Mouse (Mus musculus): ENCODE data around the gene Erc1. TPM values are rescaled to one million over a fixed set of nuclear protein-coding genes. Genes with fewer than 3 reads are reported as not detected.

Erc1 gene
- total RNA-seq, 2 experiments from 2014 or later = 21.8 to 29.1 TPM

GRCm38 (mm10) chr6:119543803-119544517 lies 304.0 kb downstream of the Erc1 start, which contains the start of gene Wnt5b:
Gene Wnt5b (minus strand): TSS chr6:119544347.
- ATAC-seq (replicated peaks; ENCODE audit: low FRiP score, poor library complexity, severe bottlenecking) = no peak

GRCm38 (mm10) chr6:119543456-119543802 lies 304.5 kb downstream of the Erc1 start:
- ATAC-seq (replicated peaks; ENCODE audit: low FRiP score, poor library complexity, severe bottlenecking) = no peak

- no peak for ATAC-seq (replicated peaks; ENCODE audit: low FRiP score, poor library complexity, severe bottlenecking)
These were observed 312.1 kb downstream of the Erc1 start for GRCm38 (mm10) chr6:119535867-119536266.

GRCm38 (mm10) chr6:119533170-119533709 lies 314.7 kb downstream of the Erc1 start:
- no peak for ATAC-seq (replicated peaks; ENCODE audit: low FRiP score, poor library complexity, severe bottlenecking)

GRCm38 (mm10) chr6:119529659-119530058 lies 318.3 kb downstream of the Erc1 start:
- ATAC-seq (replicated peaks; ENCODE audit: low FRiP score, poor library complexity, severe bottlenecking) = no peak

GRCm38 (mm10) chr6:119526498-119526897 lies 321.5 kb downstream of the Erc1 start:
- no peak for ATAC-seq (replicated peaks; ENCODE audit: low FRiP score, poor library complexity, severe bottlenecking)

- no peak for ATAC-seq (replicated peaks; ENCODE audit: low FRiP score, poor library complexity, severe bottlenecking)
These were observed 326.0 kb downstream of the Erc1 start for GRCm38 (mm10) chr6:119521931-119522391.

- ATAC-seq (replicated peaks; ENCODE audit: low FRiP score, poor library complexity, severe bottlenecking) = no peak
These were observed 326.5 kb downstream of the Erc1 start for GRCm38 (mm10) chr6:119521482-119521900.

Other genes with a start within 250 kb of the Erc1 start
- gene Rad52, start 54.5 kb upstream of the Erc1 start, total RNA-seq (2015; ENCODE audit: low replicate concordance) = 10.1 and 19.1 TPM in 2 replicates
- 7.0 and 7.3 TPM in 2 replicates for gene Rad52, start 54.5 kb upstream of the Erc1 start, total RNA-seq (2017; ENCODE audit: low replicate concordance)
- 952 and 1,049 TPM in 2 replicates for gene Wnk1, start 190.5 kb upstream of the Erc1 start, total RNA-seq (2015; ENCODE audit: low replicate concordance)
- 745 and 1,012 TPM in 2 replicates for gene Wnk1, start 190.5 kb upstream of the Erc1 start, total RNA-seq (2017; ENCODE audit: low replicate concordance)
- 3.6 TPM in 1 of 2 replicates, not detected in the other for gene Ninj2, start 245.2 kb upstream of the Erc1 start, total RNA-seq (2015; ENCODE audit: low replicate concordance)
- not detected in 2 replicates for gene Ninj2, start 245.2 kb upstream of the Erc1 start, total RNA-seq (2017; ENCODE audit: low replicate concordance)